Mouse (Mus musculus) adrenal gland, adult 18-20 months (tissue): ENCODE data around the gene Pstpip1. TPM values are rescaled to one million over a fixed set of nuclear protein-coding genes. Genes with fewer than 3 reads are reported as not detected.

ENCODE experiments used
- DNase-seq, 2 experiments: peaks; one replicate each; pipeline ENCODE4 v3.0.0; 2021 to 2022; ENCODE audit warnings: low spot score in 2 of 2
- long read RNA-seq, 2 experiments: library from polyadenylated mRNA; stranded (forward); transcript quantifications; one replicate each; pipeline ENCODE4 v2.0.0; 2021
- total RNA-seq, 2 experiments: library from RNA; stranded (reverse); gene quantifications; 1 replicate in 1 of 2; 2 replicates in 1 of 2; pipeline ENCODE4 v1.2.3; 2021

Gene Pstpip1
- 1 to 10 TPM in 1 of 2 experiments, under 1 TPM in 1; 0.89 to 2.0 TPM for total RNA-seq
- long read RNA-seq, experiment 1, result 0 reads
- long read RNA-seq, experiment 2, result 0 reads

GRCm38 (mm10) chr9:56089778-56090520, at the start of gene Pstpip1:
Gene Pstpip1 (plus strand): TSS chr9:56089962.
- DNase-seq, result peak; percentile 24 to 47

GRCm38 (mm10) chr9:56041372-56042180, 48.2 kb upstream of the Pstpip1 start, which contains the start of gene Rcn2:
Gene Rcn2 (plus strand): TSS chr9:56041845.
- peak; percentile 97 for DNase-seq

GRCm38 (mm10) chr9:56042181-56042621, 47.6 kb upstream of the Pstpip1 start:
- DNase-seq, result no peak

- no peak for DNase-seq
These were observed 36.0 kb upstream of the Pstpip1 start for GRCm38 (mm10) chr9:56053796-56054195.

- no peak for DNase-seq
These were observed 33.6 kb upstream of the Pstpip1 start for GRCm38 (mm10) chr9:56056147-56056546.

GRCm38 (mm10) chr9:56062336-56062735, 27.4 kb upstream of the Pstpip1 start:
- no peak for DNase-seq

GRCm38 (mm10) chr9:56065011-56065410, 24.8 kb upstream of the Pstpip1 start:
- DNase-seq, result no peak

GRCm38 (mm10) chr9:56067964-56068363, 21.8 kb upstream of the Pstpip1 start:
- no peak for DNase-seq

- no peak for DNase-seq
These were observed 21.1 kb upstream of the Pstpip1 start for GRCm38 (mm10) chr9:56068630-56069029.

GRCm38 (mm10) chr9:56072861-56073260, 16.9 kb upstream of the Pstpip1 start:
- DNase-seq, result no peak

GRCm38 (mm10) chr9:56074863-56075262, 14.9 kb upstream of the Pstpip1 start:
- no peak for DNase-seq

GRCm38 (mm10) chr9:56075264-56075663, 14.5 kb upstream of the Pstpip1 start:
- peak in 1 of 2 experiments; percentile 16 for DNase-seq

- no peak for DNase-seq
These were observed 13.7 kb upstream of the Pstpip1 start for GRCm38 (mm10) chr9:56075901-56076620.

- DNase-seq, result no peak
These were observed 10.2 kb upstream of the Pstpip1 start for GRCm38 (mm10) chr9:56079587-56079986.

GRCm38 (mm10) chr9:56086524-56086923, 3.2 kb upstream of the Pstpip1 start:
- no peak for DNase-seq

GRCm38 (mm10) chr9:56090546-56091225, 924 bp downstream of the Pstpip1 start:
- DNase-seq, result no peak

- no peak for DNase-seq
These were observed 2.3 kb downstream of the Pstpip1 start for GRCm38 (mm10) chr9:56092102-56092501.

GRCm38 (mm10) chr9:56097584-56098298, 8.0 kb downstream of the Pstpip1 start:
- DNase-seq, result no peak

GRCm38 (mm10) chr9:56100041-56100522, 10.3 kb downstream of the Pstpip1 start:
- DNase-seq, result no peak

- DNase-seq, result no peak
These were observed 11.3 kb downstream of the Pstpip1 start for GRCm38 (mm10) chr9:56101022-56101421.
